Mouse (Mus musculus) spleen, embryonic (tissue): ENCODE measurements around the gene Bok.
"Not testable (repeated sequence)": the region's sequence is repeated elsewhere in the genome, so short reads cannot be mapped to it uniquely, and the experiment has no call there.

Source experiments
- CTCF ChIA-PET: fragments of 350-600 bp; sonication (Branson Sonifier 250); formaldehyde crosslinking; loops from one replicate; lab custom pipeline; 2022; lab: Charles Lee

The Bok gene

DNA sequence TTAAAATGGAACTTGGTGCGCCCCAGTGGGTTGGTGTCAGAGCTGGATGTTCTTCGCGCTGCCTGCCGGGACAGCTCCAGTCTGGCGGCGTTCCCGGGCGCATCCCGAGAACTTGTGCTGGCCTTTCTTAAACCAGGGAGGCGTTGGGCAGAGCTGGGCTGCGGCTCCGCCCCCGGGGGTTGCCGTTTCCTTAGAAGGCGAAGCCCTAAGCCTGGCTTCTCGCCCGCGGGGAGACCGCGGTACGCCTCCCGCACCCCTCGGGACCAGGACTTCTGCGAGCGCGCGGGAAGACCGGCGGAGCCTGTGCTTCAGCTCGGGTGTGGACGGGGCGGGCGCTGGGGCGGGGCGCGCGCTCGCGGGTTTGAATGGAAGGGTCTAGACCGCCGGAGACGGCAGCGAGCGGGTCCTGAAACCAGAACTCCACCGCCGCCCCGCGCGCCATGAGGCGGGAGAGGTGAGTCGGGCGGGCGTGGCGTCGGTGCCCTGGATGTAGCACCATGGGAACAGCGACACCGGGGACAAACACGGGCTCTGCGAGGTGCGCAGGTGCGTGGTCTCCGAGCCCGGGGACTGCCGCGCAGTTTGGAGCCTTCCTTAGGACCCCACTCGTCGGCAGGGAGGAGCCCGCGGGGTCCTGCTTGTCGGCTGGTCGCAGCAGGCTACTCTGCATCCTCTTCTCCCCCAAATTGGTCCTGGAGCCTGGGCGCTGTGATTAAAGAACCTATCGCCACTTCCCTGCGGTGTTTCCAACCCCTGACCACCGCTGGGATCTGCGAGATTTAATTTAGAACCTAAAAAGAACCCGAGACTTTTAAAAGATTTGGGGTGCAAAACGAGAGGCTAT, at the start of gene Bok:
Gene Bok, plus strand, starts transcription at position 260 of the 844 bp plus-strand sequence.
- CTCF ChIA-PET = no interaction called here

DNA sequence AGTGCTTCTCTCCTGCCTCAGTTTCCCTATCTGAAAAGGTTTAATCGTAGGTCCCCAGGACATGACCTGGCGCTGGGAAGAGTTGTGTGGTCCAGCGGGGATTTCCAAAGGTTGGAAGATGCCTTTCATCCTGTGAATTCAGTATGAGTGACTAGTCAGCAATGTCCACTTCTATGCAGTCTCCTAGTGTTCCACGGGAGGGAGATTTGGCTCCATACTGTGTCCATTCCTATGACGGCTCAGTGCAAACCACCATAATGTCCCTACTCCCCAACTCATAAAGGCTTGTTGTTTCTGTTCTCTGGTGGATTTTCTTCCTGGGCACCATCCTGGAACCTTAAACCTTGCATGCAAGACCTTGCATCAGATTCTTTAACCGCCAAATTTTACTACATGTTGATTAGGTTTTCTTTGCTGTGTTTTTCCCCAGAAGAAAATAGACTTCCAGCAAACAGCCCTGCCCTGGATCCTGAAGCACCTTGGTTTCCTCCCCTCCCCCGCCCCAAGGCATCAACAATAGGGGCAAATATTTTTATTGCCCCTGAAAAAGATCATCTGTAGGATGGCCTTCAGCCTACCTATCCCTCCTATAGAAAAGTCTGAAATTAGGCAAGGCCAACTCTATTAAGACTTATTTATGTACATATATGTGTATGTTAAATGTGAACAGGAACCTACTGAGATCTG, 49.1 kb upstream of the Bok start:
- CTCF ChIA-PET = no interaction called here

DNA sequence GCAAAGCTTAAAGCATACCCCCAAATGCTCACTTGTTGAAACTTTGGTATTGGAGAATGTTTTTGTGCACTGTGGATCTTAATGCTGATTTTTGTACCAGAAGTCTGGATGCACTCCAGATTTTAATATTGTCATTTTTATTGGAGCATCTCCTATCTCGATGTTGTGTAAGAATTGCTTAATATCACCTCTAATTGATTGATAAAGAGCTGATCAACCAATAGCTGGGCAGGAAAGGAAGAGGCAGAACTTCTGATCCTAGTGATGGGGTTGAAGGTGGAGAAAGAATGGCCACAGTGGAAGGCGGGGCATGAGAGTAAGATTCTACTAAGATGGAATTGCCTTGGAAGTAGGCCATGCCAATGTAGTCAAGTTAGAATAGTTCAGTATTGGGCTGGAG, 43.5 kb upstream of the Bok start:
- CTCF ChIA-PET = no interaction called here

DNA sequence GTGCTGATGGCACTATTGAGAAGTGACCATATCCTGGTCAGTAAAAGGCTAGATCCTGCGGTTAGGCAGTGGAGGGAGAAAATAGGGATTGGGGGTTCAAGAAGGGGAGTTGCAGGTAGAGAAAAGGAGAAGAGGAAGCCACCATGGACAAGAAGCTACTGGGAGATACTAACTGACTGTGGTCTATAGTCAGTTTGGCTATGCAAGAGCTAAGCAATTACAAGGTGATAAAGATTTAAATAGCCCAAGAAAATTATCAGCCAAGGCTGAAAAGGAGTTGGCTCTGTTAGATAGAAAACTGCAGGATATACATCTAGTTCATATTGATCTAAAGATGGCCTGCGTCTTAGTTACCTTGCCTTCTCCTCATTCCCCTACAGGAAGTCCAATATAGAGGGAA, 42.8 kb upstream of the Bok start:
- CTCF ChIA-PET = no interaction called here

DNA sequence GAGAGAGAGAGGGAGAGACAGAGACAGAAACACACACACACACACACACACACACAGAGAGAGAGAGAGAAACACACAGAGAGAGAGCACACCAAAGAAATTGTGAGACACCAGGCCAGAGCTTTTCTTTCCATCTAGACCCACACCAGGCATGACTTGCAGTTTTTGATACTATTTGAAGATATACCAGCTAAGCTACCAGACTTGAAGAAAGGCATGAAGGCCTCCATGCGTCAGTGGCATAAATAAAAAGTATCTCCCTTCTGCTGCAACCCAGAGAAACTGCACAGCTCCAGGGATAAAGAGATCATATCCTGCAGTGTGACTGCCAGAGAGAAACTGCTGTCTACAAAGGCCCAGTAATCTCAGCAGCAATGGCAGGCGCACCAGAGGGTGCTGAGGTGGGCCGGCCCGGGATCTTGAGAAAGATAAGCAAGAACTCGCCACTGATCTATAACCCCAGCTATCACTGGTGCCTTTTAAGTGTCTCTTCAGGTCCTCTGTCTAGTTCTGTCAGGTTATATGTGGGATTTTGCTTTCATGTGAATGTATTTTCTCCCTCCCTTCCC, 35.8 kb upstream of the Bok start:
- CTCF ChIA-PET = no interaction called here

DNA sequence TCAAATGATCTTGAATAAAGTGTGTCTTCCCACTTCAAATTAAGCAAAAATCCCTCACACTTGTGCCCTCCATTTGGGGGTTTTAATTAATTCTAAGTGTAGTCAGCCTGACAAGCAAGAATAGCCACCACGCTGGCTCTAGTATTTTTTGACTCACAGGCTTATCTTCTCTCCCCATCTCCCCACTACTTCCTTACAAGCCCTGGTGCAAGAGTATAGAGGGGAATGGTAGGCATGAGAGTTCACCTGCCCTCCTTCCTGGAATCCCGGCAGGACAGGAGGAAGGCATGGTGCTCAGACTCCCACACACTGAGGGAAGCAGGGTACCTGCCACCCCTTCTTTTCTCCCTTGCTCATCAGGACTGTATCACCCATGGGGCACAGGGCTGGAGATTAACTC, 31.2 kb upstream of the Bok start:
- CTCF ChIA-PET = no interaction called here

DNA sequence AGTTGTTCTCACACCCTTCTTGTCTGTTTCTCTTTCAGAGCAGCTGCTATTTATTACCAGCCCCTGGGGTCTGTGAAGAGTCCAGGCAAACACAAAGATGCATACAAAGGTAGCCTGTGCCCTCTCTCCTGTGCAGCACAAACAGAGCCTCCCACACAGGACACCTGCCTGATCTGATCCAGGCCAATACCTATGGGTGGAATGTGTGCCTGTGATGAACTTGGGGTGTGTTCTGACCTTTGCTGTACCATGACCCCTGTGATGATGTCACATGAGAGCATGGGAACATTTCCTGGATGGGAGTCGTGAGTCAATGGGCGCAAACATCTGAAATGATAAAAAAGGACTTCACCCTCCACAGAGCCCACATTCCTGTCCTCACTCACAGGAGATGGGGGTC, 30.7 kb upstream of the Bok start:
- CTCF ChIA-PET = no interaction called here

DNA sequence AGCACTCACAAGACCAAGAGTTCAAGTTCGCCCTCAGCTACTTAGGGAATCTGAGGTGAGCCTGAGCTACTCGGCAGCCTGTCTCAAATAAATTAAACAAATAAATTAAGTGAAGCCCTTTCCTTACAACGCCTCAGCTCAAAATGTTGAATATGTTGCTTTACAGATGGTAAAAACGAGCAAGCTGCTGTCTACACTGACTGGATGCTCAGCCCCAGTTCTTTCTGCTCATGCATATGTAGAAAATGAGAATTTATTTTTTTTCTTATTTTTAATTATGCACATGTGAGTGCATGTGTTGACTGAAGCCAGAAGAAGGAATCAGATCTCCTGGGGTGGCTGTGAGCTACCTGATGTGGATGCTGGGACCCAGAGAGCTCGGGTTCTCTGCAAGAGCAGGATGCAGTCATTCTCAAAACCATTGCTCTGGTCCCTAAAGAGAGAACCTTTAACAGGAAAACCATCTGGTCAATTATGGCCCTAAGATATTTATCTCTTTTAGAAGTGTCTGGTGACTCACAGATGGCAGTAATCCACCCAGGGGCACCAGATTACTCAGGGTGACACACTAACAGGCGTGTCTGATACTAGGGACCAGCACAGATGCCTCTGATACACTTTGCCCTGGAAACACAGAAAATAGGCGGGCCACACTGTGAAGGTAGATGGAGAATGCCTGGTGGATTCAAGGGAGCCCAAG, 29.0 kb upstream of the Bok start:
- CTCF ChIA-PET = no interaction called here

DNA sequence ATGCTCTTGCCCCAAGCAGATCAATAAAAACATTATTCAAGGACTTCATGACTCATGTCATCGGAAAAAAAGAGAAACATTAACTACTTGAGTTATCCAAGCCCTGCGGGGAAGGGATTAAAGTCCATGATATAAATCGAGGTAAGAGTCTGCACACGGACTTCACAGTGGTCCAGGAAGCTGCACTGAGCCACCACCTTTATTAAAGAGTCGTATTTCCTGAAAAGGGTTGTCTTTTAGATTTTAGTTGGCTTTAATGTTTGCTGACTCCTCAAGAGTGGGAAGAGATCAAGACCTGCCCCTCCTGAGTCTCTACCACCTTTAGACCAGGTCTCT, 28.5 kb upstream of the Bok start:
- CTCF ChIA-PET = no interaction called here

DNA sequence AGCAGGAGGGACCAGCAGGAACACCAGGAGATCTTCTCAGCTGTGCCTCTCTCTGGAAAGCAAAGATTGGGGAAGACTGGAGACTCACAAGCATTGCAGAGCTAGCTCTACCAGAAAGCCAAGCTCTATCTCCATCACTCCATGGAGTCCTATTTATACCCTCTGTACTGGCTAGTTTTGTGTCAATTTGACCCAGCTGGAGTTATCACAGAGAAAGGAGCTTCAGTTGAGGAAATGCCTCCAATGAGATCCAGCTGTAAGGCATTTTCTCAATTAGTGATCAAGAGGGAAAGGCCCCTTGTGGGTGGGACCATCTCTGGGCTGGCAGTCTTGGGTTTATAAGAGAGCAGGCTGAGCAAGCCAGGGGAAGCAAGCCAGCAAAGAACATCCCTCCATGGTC, 26.9 kb upstream of the Bok start, which contains the start of gene Stk25:
Gene Stk25, minus strand, starts transcription at position 101 of the 400 bp plus-strand sequence.
- CTCF ChIA-PET = not testable (repeated sequence)

DNA sequence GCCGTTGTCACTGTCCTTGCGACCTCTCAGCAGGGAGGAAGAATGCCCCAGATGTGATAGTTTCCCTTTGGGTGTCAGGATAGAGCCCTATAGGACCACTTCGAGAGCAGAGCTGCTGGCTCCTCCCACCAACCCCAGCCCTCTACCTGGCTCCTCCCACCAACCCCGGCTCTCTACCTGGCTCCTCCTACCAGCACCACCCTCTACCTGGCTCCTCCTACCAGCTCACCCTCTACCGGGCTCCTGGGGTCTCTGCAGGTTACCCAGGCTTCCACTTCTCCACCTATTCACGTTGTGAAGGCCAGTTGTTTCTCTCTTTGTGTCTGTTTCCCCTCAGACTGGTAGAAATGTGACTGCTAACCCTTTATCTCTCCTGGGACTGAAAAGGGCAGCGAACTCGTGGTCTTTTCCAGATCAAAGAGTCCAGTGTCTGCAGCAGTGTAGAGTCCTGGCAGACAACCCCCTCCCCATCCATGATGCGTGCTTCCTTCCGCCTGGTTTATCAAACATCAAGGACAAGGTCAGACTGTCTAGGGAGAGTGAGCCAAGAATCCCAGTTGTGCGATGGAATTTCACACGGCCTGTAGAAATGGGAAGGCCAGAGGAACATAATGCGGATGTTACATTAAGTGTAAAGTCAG, 17.6 kb upstream of the Bok start:
- CTCF ChIA-PET = no interaction called here

DNA sequence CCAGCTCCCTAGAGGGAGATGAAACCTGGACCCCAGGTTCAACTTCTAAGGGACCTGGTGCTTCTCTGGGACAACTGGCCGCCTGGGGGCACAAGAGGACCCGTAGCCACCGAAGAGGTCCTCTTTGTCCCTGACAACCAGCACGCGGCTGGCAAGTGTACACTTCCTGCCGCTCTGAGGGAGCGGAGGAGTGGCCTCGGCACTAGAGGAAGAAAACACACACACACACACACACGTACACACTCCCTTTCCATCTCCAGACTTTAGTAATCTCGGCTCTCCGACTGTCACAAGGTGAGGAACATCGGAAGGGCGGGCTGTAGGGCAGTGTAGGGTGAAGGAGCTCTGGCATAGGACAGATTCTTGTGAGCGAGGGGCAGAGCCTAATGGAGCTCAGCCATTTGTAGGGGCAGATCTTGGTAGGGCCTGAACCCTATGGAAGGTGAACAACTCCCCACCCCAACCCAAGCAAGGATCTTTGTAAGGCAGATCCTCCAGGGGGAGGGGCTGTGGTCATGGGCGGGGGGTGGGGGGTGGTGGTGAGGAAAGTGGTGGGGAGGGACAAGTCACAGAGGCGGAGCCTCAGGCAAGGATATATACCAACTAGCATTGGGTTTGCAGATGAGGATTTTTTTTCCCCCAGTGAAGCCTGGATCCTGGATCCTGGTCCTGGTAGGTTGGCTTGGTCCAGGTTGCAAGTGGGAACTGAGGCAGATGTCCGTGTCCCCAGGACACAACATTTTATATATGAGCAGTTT, 16.5 kb upstream of the Bok start:
- CTCF ChIA-PET = no interaction called here

DNA sequence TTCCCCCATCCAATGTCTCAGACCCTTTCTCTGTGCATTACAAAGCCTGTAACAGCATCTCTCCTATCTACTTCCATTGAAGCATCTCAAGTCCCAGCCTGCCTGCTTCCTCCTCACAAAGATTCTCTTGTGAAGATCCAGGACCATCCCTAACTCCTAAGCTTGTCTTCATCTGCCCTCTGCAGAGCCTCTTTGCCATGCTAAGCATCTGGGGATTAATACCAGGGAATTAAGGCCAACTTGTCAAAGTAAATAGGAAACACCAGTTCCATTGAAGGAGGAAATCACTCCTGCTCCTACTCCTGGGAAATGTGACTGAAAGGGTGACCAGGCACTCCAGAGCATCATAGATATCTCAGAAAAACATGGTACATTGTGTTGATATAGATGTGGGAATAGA, 15.5 kb upstream of the Bok start:
- CTCF ChIA-PET = no interaction called here

DNA sequence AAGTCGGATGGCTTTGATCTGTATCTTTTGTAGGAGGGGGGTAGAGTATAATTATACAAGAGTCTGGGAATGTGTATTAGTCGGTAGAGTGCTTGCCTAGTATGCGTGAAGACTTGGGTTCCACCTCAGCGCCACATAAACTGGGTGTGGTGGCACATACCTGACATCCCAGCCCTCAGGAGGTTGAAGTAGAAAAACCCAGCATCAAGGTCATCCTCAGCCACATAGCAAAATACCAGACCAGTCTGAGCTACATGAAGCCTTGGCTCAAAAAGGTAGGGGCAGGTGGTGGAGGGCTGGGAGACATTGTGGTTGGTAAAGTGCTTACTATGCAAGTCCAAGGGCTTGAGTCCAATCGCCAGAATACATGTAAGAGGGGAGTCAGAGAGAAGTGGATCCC, 12.8 kb upstream of the Bok start:
- CTCF ChIA-PET = interaction anchor here (0.6 kb wide), 1 partner anchor 254 kb away, joined by 3 read pairs; no protein-coding TSS in a partner anchor

DNA sequence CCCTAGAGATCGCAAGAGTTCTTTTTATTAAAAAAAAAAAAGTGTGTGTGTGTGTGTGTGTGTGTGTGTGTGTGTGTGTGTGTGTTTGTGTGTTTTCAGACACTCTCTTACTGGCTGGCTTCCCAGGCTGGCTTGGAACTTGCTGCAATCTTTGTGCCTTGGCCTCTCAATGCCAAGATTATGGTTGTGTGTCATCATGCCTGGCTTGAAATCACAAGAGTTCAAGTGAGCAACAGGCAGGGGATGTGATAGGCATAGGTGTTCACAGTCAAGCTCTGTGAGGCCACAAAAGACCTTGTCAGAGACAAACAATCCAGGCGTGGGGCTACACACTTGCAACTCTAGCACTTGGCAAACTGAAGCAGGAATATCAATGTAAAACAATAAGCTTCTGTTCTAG, 7.1 kb upstream of the Bok start:
- CTCF ChIA-PET = no interaction called here

DNA sequence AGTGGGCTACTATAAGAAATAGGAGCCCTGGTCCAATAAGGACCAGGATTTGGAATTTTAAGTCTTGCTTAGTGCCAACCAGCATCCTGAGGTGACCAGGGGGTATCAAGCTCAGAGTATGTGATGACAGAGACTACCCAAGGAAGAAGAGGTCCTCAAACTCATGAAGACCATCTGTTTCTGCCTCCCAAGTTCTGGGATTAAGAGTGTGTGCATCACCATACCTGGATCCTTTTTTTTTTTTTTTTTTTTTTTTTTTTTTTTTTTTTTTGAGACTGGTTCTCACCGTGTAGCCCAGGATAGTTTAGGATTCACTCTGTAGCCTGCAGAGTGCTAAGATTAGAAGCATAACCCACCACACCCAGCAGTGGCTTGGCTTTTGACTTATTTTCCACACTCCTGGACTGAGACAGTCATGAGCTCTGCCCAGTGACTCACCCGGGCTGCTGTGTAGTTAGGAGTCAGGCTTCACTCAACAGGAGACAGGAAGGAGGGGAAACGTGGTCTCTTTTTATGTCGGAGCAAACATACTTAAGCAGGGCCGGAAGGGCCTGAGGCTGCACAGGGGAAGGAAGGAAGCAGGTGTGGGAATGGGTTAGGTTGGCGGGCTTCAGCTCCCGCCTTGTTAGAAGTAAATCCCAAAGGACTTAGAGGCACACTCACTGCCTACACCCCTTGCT, 5.4 kb upstream of the Bok start:
- CTCF ChIA-PET = no interaction called here

DNA sequence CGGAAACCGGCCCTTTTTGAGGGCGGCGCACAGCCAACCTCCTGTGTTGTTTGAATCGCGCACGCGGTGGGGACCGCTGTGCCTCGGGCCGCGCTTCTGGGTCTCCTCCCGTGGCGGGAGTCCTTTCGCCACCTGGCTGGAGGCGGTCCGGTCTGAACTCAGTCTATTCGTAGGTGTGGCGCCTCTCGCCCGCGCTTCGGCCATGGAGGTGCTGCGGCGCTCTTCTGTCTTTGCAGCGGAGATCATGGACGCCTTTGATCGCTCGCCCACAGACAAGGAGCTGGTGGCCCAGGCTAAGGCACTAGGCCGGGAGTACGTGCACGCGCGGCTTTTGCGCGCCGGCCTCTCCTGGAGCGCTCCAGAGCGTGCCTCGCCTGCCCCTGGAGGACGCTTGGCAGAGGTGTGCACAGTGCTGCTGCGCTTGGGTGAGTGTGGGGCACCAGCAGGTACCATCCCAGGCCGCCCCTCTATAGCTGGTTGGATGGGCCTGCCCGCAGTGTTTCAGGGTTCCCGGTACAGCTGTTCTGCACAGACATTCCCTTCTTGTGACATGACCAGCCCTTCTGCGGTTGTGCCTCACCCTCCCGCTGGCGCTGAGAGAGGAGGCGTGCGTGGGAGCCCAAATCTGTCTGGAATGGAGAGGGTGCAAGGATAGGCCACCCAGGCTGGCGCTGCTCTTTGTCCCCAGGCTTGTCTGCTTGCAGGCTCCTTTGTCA, 943 bp downstream of the Bok start:
- CTCF ChIA-PET = no interaction called here

DNA sequence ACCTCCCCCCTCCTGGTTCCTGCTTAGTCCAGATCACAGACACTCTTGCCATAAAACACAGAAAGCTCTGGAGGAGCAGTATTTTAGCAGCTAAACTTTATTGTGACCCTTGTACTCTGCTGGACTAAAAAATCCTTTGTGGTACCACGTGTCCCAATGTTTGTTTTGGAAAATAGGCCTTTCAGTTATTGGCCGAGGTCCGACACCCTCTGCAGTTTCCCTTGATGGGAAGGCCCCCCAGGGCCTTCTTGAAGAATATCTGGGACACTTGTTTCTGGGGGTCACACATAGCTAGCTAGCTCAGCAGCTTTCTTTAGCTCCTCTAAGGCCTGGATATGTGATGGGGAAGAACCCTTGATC, 1.5 kb downstream of the Bok start:
- CTCF ChIA-PET = no interaction called here

DNA sequence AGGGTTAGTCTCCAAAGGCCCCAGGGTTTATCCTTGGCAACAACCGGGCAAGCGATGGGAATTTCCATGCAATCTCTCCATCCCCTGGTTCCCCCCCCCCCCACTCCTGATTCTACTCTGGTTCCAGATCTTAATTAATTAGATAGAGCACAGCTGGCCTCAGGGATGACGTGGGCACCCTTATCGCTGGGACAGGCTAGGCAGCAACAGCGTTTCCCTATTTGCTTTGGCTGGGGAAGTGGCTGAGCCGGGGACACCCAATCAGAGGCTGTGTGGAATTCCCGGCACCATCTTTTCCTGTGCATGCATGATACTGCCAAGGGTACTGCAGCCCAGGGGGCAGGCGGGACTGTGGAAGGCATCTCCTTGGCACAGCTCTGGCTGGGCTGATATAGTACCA, 2.7 kb downstream of the Bok start:
- CTCF ChIA-PET = no interaction called here

DNA sequence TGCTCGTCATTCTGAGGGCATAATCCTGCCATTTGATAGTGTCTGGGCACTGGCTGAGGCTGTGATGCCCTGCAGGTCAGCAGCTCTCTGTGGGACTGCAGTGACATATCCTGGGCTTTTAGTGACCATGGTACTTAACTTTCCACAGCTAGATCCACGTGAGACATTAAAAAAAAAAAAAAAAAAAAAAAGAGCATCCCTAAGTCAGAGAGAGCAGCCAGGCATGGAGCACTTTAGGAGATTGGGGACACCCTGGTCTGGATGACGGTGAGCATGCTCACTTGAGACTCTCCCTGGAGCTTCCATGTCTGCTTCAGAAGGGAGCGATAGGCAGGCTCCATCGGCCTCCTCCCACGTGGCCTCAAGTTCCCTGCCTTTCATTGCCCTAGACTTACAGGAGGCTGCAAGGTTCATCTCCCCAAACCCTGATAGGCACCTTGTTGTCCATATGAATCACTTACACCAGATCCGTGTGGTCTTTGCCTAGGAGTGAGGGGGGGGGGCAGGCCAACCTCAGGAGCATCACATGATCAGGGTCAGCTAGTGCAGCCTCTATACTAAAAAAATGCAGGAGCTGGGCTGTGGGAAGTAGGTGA, 4.5 kb downstream of the Bok start:
- CTCF ChIA-PET = no interaction called here
